Mouse (Mus musculus) spleen, adult 2 months (tissue): Measurements from ENCODE around the gene Gm20503.

Source experiments
- CTCF ChIP-seq: fragments of 200-500 bp; IDR thresholded peaks from 2 replicates; pipeline ENCODE4 v1.5.1; 2011; ENCODE audit warnings: mild to moderate bottlenecking, inconsistent platforms; ENCODE audit not compliant: insufficient read depth, insufficient read length, insufficient replicate concordance; ENCODE audit errors: extremely low read depth
- POLR2A ChIP-seq: fragments of 200-500 bp; IDR thresholded peaks from 2 replicates; pipeline ENCODE4 v1.6.1; 2011; ENCODE audit warnings: low read depth, low read length, inconsistent platforms

- no peak for TF ChIP-seq CTCF
- no peak for TF ChIP-seq POLR2A
Measured at GRCm38 (mm10) chr4:59057929-59058328, 54.9 kb downstream of the Gm20503 start.
